Mouse (Mus musculus): ENCODE measurements at regions not wholly inside any gene's neighbourhood (a gene's known extent, or its start where the extent isn't known, plus 50 kb on each side); places are given as distances from the start of the nearest gene placed in this dataset.

- no peaks in the 10 kb centered on the region for H3K9me3 ChIP-seq (replicated peaks; ENCODE audit: control insufficient read depth, low read length)
- H3K4me3 ChIP-seq (ENCODE audit: low read depth, low read length), result no peak overlapping the region
- H3K4me1 ChIP-seq (ENCODE audit: control insufficient read depth, insufficient read depth, low read length), result no peaks in the 10 kb centered on the region
- 92% methylated on average over 17 of the region's 17 CpGs for WGBS
- DNase-seq (ENCODE audit: low spot score) (no peak), ATAC-seq (no peak)
- H3K27me3 ChIP-seq (replicated peaks; ENCODE audit: control insufficient read depth, insufficient read depth, low read length), result no peaks in the 10 kb centered on the region
- no peak overlapping the region for H3K9ac ChIP-seq (ENCODE audit: low read length)
- H3K27ac ChIP-seq (ENCODE audit: low read depth, low read length), result no peak overlapping the region
- no peak overlapping the region for H3K4me2 ChIP-seq (ENCODE audit: low read length)
- no peaks in the 10 kb centered on the region for H3K36me3 ChIP-seq (ENCODE audit: control insufficient read depth, insufficient read depth, low read length)
Measured at GRCm38 (mm10) chr14:76278751-76279450, 135.9 kb upstream of the Tsc22d1 start.

DNA sequence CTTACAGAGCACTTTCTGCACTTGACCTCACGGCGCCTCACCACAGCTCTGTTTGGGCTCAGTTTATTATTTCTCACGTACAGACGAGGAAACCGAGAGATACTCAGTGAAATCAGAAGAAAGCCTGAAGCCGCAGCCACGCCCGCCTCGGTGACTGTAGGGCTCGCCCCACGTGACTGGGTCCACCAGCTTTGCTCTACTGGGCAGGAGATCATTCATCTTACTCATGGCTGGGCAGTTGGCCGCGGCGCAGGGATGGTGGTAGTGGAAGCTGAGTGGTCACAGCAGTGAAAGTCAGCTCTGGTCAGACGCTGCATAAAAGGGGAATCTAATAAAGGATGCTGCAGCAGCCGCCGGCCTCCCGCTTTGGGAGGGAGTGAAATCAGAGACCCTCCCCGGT lies 135.2 kb upstream of the Tsc22d1 start:
- 89% methylated on average over 19 of the region's 19 CpGs for WGBS
- Histone ChIP-seq H3K9ac (ENCODE audit: low read length) (no peak overlapping the region), H3K27ac (ENCODE audit: low read depth, low read length) (no peak overlapping the region), H3K4me2 (ENCODE audit: low read length) (no peak overlapping the region), H3K4me1 (ENCODE audit: control insufficient read depth, insufficient read depth, low read length) (no peaks in the 10 kb centered on the region), H3K4me3 (ENCODE audit: low read depth, low read length) (no peak overlapping the region), H3K27me3 (replicated peaks; ENCODE audit: control insufficient read depth, insufficient read depth, low read length) (no peaks in the 10 kb centered on the region), H3K9me3 (replicated peaks; ENCODE audit: control insufficient read depth, low read length) (no peaks in the 10 kb centered on the region), H3K36me3 (ENCODE audit: control insufficient read depth, insufficient read depth, low read length) (no peaks in the 10 kb centered on the region)
- DNase-seq (ENCODE audit: low spot score), result no peak
- no peak for ATAC-seq

GRCm38 (mm10) chr14:76281867-76282266 lies 132.9 kb upstream of the Tsc22d1 start:
- H3K4me3 ChIP-seq (ENCODE audit: low read depth, low read length), result no peak overlapping the region
- H3K4me2 ChIP-seq (ENCODE audit: low read length), result no peak overlapping the region
- H3K36me3 ChIP-seq (ENCODE audit: control insufficient read depth, insufficient read depth, low read length), result no peaks in the 10 kb centered on the region
- 65% methylated on average over 5 of the region's 5 CpGs for WGBS
- H3K9ac ChIP-seq (ENCODE audit: low read length), result no peak overlapping the region
- no peaks in the 10 kb centered on the region for H3K9me3 ChIP-seq (replicated peaks; ENCODE audit: control insufficient read depth, low read length)
- H3K4me1 ChIP-seq (ENCODE audit: control insufficient read depth, insufficient read depth, low read length), result no peaks in the 10 kb centered on the region
- H3K27ac ChIP-seq (ENCODE audit: low read depth, low read length), result no peak overlapping the region
- no peaks in the 10 kb centered on the region for H3K27me3 ChIP-seq (replicated peaks; ENCODE audit: control insufficient read depth, insufficient read depth, low read length)
- ATAC-seq (no peak), DNase-seq (ENCODE audit: low spot score) (no peak)

GRCm38 (mm10) chr14:76287768-76288167 lies 127.0 kb upstream of the Tsc22d1 start:
- no peaks in the 10 kb centered on the region for H3K4me1 ChIP-seq (ENCODE audit: control insufficient read depth, insufficient read depth, low read length)
- H3K9ac ChIP-seq (ENCODE audit: low read length), result no peak overlapping the region
- WGBS, result 93% methylated on average over 8 of the region's 8 CpGs
- no peaks in the 10 kb centered on the region for H3K36me3 ChIP-seq (ENCODE audit: control insufficient read depth, insufficient read depth, low read length)
- ATAC-seq (no peak), DNase-seq (ENCODE audit: low spot score) (no peak)
- no peak overlapping the region for H3K4me3 ChIP-seq (ENCODE audit: low read depth, low read length)
- no peaks in the 10 kb centered on the region for H3K27me3 ChIP-seq (replicated peaks; ENCODE audit: control insufficient read depth, insufficient read depth, low read length)
- H3K9me3 ChIP-seq (replicated peaks; ENCODE audit: control insufficient read depth, low read length), result no peaks in the 10 kb centered on the region
- H3K27ac ChIP-seq (ENCODE audit: low read depth, low read length), result no peak overlapping the region
- no peak overlapping the region for H3K4me2 ChIP-seq (ENCODE audit: low read length)

- no peak overlapping the region for H3K4me2 ChIP-seq (ENCODE audit: low read length)
- H3K27me3 ChIP-seq (replicated peaks; ENCODE audit: control insufficient read depth, insufficient read depth, low read length), result no peaks in the 10 kb centered on the region
- no peaks in the 10 kb centered on the region for H3K4me1 ChIP-seq (ENCODE audit: control insufficient read depth, insufficient read depth, low read length)
- no peak for DNase-seq (ENCODE audit: low spot score)
- H3K36me3 ChIP-seq (ENCODE audit: control insufficient read depth, insufficient read depth, low read length), result no peaks in the 10 kb centered on the region
- no peak for ATAC-seq
- WGBS, result 62% methylated on average over 9 of the region's 9 CpGs
- H3K9ac ChIP-seq (ENCODE audit: low read length), result no peak overlapping the region
- H3K4me3 ChIP-seq (ENCODE audit: low read depth, low read length), result no peak overlapping the region
- H3K27ac ChIP-seq (ENCODE audit: low read depth, low read length), result no peak overlapping the region
- H3K9me3 ChIP-seq (replicated peaks; ENCODE audit: control insufficient read depth, low read length), result no peaks in the 10 kb centered on the region
Measured at GRCm38 (mm10) chr14:76290401-76291018, 124.3 kb upstream of the Tsc22d1 start.

GRCm38 (mm10) chr14:76292211-76292610 lies 122.5 kb upstream of the Tsc22d1 start:
- Histone ChIP-seq H3K4me2 (ENCODE audit: low read length) (no peak overlapping the region), H3K9me3 (replicated peaks; ENCODE audit: control insufficient read depth, low read length) (no peaks in the 10 kb centered on the region), H3K27me3 (replicated peaks; ENCODE audit: control insufficient read depth, insufficient read depth, low read length) (no peaks in the 10 kb centered on the region), H3K4me1 (ENCODE audit: control insufficient read depth, insufficient read depth, low read length) (no peaks in the 10 kb centered on the region), H3K9ac (ENCODE audit: low read length) (no peak overlapping the region), H3K4me3 (ENCODE audit: low read depth, low read length) (no peak overlapping the region), H3K36me3 (ENCODE audit: control insufficient read depth, insufficient read depth, low read length) (no peaks in the 10 kb centered on the region), H3K27ac (ENCODE audit: low read depth, low read length) (no peak overlapping the region)
- ATAC-seq (no peak), DNase-seq (ENCODE audit: low spot score) (no peak)
- 76% methylated on average over 4 of the region's 4 CpGs for WGBS

GRCm38 (mm10) chr14:76295411-76296169 lies 119.2 kb upstream of the Tsc22d1 start:
- Histone ChIP-seq H3K4me3 (ENCODE audit: low read depth, low read length) (no peak overlapping the region), H3K4me1 (ENCODE audit: control insufficient read depth, insufficient read depth, low read length) (no peaks in the 10 kb centered on the region), H3K4me2 (ENCODE audit: low read length) (no peak overlapping the region), H3K36me3 (ENCODE audit: control insufficient read depth, insufficient read depth, low read length) (no peaks in the 10 kb centered on the region), H3K27me3 (replicated peaks; ENCODE audit: control insufficient read depth, insufficient read depth, low read length) (no peaks in the 10 kb centered on the region), H3K9ac (ENCODE audit: low read length) (no peak overlapping the region), H3K27ac (ENCODE audit: low read depth, low read length) (no peak overlapping the region), H3K9me3 (replicated peaks; ENCODE audit: control insufficient read depth, low read length) (no peaks in the 10 kb centered on the region)
- 91% methylated on average over 18 of the region's 18 CpGs for WGBS
- no peak for ATAC-seq
- no peak for DNase-seq (ENCODE audit: low spot score)

GRCm38 (mm10) chr14:76297864-76298263 lies 116.9 kb upstream of the Tsc22d1 start:
- H3K4me3 ChIP-seq (ENCODE audit: low read depth, low read length), result no peak overlapping the region
- no peaks in the 10 kb centered on the region for H3K9me3 ChIP-seq (replicated peaks; ENCODE audit: control insufficient read depth, low read length)
- H3K4me2 ChIP-seq (ENCODE audit: low read length), result no peak overlapping the region
- DNase-seq (ENCODE audit: low spot score) (no peak), ATAC-seq (no peak)
- no peak overlapping the region for H3K27ac ChIP-seq (ENCODE audit: low read depth, low read length)
- no peaks in the 10 kb centered on the region for H3K36me3 ChIP-seq (ENCODE audit: control insufficient read depth, insufficient read depth, low read length)
- H3K4me1 ChIP-seq (ENCODE audit: control insufficient read depth, insufficient read depth, low read length), result no peaks in the 10 kb centered on the region
- H3K27me3 ChIP-seq (replicated peaks; ENCODE audit: control insufficient read depth, insufficient read depth, low read length), result no peaks in the 10 kb centered on the region
- no peak overlapping the region for H3K9ac ChIP-seq (ENCODE audit: low read length)
- WGBS, result 91% methylated on average over 5 of the region's 5 CpGs
